Mouse (Mus musculus) MEL (cell line): ENCODE measurements around the gene Il6st.

Source experiments
- CHD2 ChIP-seq: IDR thresholded peaks from 2 replicates; pipeline ENCODE4 v1.6.1; 2011; ENCODE audit warnings: low read length, improper control_type of control experiment
- CTCF ChIP-seq, 3 experiments: IDR thresholded peaks in 2 of 3; conservative IDR thresholded peaks in 1 of 3; 2 replicates each; pipeline ENCODE4 v1.5.1; 2011 to 2012; ENCODE audit warnings: low read length in 3 of 3, low read depth in 2 of 3, mild to moderate bottlenecking in 2 of 3, improper control_type of control experiment in 1 of 3, inconsistent platforms in 1 of 3, mixed read lengths in 1 of 3, moderate library complexity in 1 of 3; ENCODE audit not compliant: control insufficient read depth in 1 of 3, insufficient read depth in 1 of 3, poor library complexity in 1 of 3, severe bottlenecking in 1 of 3
- ETS1 ChIP-seq: IDR thresholded peaks from 2 replicates; pipeline ENCODE4 v1.6.1; 2012; ENCODE audit warnings: low read depth, mild to moderate bottlenecking, inconsistent platforms, low read length, improper control_type of control experiment, moderate library complexity
- GABPA ChIP-seq: IDR thresholded peaks from 2 replicates; pipeline ENCODE4 v1.6.1; 2012; ENCODE audit warnings: low read depth, mild to moderate bottlenecking, inconsistent platforms, low read length, improper control_type of control experiment, moderate library complexity
- GATA1 ChIP-seq: IDR thresholded peaks from 2 replicates; pipeline ENCODE4 v1.6.1; 2011; ENCODE audit warnings: low read depth, low read length, improper control_type of control experiment
- HCFC1 ChIP-seq: IDR thresholded peaks from 2 replicates; pipeline ENCODE4 v1.6.1; 2012; ENCODE audit warnings: low read depth, mild to moderate bottlenecking, inconsistent platforms, low read length, improper control_type of control experiment, moderate library complexity
- POLR2A ChIP-seq, 2 experiments: IDR thresholded peaks; 2 replicates each; pipeline ENCODE4 v1.6.1; 2011 to 2012; ENCODE audit warnings: low read length in 2 of 2, mild to moderate bottlenecking in 2 of 2, control low read depth in 1 of 2, improper control_type of control experiment in 1 of 2, low read depth in 1 of 2, moderate library complexity in 1 of 2; ENCODE audit not compliant: control insufficient read depth in 1 of 2, insufficient read depth in 1 of 2, poor library complexity in 1 of 2
- ZNF384 ChIP-seq: IDR thresholded peaks from 2 replicates; pipeline ENCODE4 v1.6.1; 2012; ENCODE audit warnings: low read depth, mild to moderate bottlenecking, inconsistent platforms, low read length, improper control_type of control experiment

DNA sequence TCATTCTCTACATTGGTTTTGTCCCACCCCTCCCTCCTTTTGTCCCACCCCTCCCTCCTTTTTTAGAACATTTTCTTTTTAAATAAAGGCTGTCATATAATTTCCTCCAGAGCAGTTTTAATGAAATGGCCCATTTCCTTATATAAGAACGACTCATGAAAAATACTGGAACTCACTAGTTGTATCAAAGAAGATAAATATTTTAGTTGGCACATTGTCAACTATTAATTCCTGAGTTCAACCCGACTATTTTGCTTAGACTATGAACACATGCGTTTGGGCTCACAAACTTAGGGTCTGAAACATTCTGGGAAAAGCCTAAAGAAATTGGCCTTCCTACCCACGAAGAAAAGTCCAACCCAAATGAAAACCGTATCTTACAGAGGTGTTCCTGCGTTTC, 6.5 kb upstream of the Il6st start:
- TF ChIP-seq CTCF (IDR thresholded peaks at IDR 0.05 in 2 of 3, conservative IDR thresholded peaks at IDR 0.05 in 1 of 3; ENCODE audit: control insufficient read depth in 1 of 3, insufficient read depth in 1 of 3, low read depth in 2 of 3, low read length in 3 of 3, poor library complexity in 1 of 3, severe bottlenecking in 1 of 3) = no peak
- no peak for TF ChIP-seq ZNF384
- no peak for TF ChIP-seq HCFC1
- TF ChIP-seq CHD2 = no peak
- no peak for TF ChIP-seq ETS1
- TF ChIP-seq GATA1 = no peak
- TF ChIP-seq POLR2A (IDR thresholded peaks at IDR 0.05; ENCODE audit: control insufficient read depth in 1 of 2, insufficient read depth in 1 of 2, low read depth in 1 of 2, low read length in 2 of 2, poor library complexity in 1 of 2) = no peak
- TF ChIP-seq GABPA = no peak
